Mouse (Mus musculus): Measurements from ENCODE around the gene Btg1.

DNA sequence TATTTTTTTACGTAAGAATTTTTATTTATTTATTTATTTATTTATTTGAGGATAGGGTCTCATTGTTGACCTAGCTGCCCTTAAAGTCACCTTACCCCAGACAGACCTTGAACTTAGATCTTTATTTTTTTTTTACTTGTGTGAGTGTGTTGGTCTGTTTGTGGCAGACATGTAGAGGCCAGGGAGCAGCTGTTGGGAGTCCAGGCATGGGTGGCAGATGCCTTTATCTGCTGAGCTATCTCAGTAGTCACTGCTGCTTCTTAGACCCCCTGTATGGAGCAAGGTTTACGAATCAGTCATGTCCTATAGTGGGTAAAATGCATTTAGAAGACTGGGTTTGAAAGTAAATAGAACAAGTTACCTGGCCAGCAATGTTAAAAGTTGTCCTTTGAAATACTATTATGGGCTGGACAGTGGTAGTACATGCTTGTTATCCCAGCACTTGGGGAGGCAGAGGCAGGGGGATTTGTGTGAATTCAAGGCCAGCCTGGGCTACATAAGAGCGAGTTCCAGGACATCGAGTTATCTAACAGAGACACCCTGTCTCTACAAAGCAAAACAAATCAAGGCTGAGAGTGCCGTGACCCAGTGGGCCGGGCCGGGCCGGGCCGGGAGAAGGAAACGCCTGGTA lies 9.4 kb downstream of the Btg1 start:
- TF ChIP-seq CTCF (IDR thresholded peaks at IDR 0.05; ENCODE audit: insufficient read depth, low read length) (no peak), POLR2A (IDR thresholded peaks at IDR 0.05; ENCODE audit: borderline replicate concordance, extremely low read depth, low read depth, low read length) (no peak)
